Mouse (Mus musculus): ENCODE data around the gene Odf3l1. TPM values are rescaled to one million over a fixed set of nuclear protein-coding genes. Genes with fewer than 3 reads are reported as not detected.

Gene Odf3l1
- total RNA-seq, 1 experiment from 2014 or later, result 3.2 TPM

- DNase-seq, result no peak
Observed at GRCm38 (mm10) chr9:56881539-56882082, 17.1 kb upstream of the Odf3l1 start.

GRCm38 (mm10) chr9:56880790-56881189 is 16.3 kb upstream of the Odf3l1 start:
- DNase-seq, result no peak

GRCm38 (mm10) chr9:56877284-56877683 is 12.8 kb upstream of the Odf3l1 start:
- DNase-seq, result no peak

- DNase-seq, result no peak
Observed at GRCm38 (mm10) chr9:56876784-56877183, 12.3 kb upstream of the Odf3l1 start.

GRCm38 (mm10) chr9:56873097-56873496 is 8.6 kb upstream of the Odf3l1 start:
- DNase-seq, result no peak

- DNase-seq, result no peak
Observed at GRCm38 (mm10) chr9:56872105-56872903, 7.8 kb upstream of the Odf3l1 start.

- no peak for DNase-seq
Observed at GRCm38 (mm10) chr9:56871191-56871590, 6.7 kb upstream of the Odf3l1 start.

- peak; percentile 65 for DNase-seq
Observed at GRCm38 (mm10) chr9:56870778-56871177, 6.3 kb upstream of the Odf3l1 start.

- DNase-seq, result no peak
Observed at GRCm38 (mm10) chr9:56869552-56869951, 5.1 kb upstream of the Odf3l1 start.

GRCm38 (mm10) chr9:56868292-56868691 is 3.8 kb upstream of the Odf3l1 start:
- DNase-seq, result peak; percentile 52

- no peak for DNase-seq
Observed at GRCm38 (mm10) chr9:56866430-56866829, 2.0 kb upstream of the Odf3l1 start.

GRCm38 (mm10) chr9:56865673-56866400 is 1.4 kb upstream of the Odf3l1 start:
- no peak for DNase-seq

- DNase-seq, result peak; percentile 66
Observed at GRCm38 (mm10) chr9:56864832-56865231, 353 bp upstream of the Odf3l1 start, which contains the start of gene Cspg4. TSS of gene Cspg4 (plus strand) at chr9:56865033.

- DNase-seq, result no peak
Observed at GRCm38 (mm10) chr9:56862863-56863262, 1.6 kb downstream of the Odf3l1 start.

GRCm38 (mm10) chr9:56860486-56861269 is 3.8 kb downstream of the Odf3l1 start:
- DNase-seq, result peak; percentile 59

GRCm38 (mm10) chr9:56860035-56860434 is 4.4 kb downstream of the Odf3l1 start:
- DNase-seq, result no peak

- DNase-seq, result no peak
Observed at GRCm38 (mm10) chr9:56857463-56857862, 7.0 kb downstream of the Odf3l1 start.

- no peak for DNase-seq
Observed at GRCm38 (mm10) chr9:56851778-56852177, 12.7 kb downstream of the Odf3l1 start.

GRCm38 (mm10) chr9:56850905-56851252 is 13.6 kb downstream of the Odf3l1 start:
- no peak for DNase-seq

- peak; percentile 82 for DNase-seq
Observed at GRCm38 (mm10) chr9:56850128-56850904, 14.2 kb downstream of the Odf3l1 start.

- DNase-seq, result peak; percentile 81
Observed at GRCm38 (mm10) chr9:56847523-56847922, 17.0 kb downstream of the Odf3l1 start.

- no peak for DNase-seq
Observed at GRCm38 (mm10) chr9:56844644-56845043, 19.8 kb downstream of the Odf3l1 start.

Data from adrenal gland, postnatal 14 days (tissue).